Mouse (Mus musculus) left cerebral cortex, adult 8-10 months (tissue): Measurements from ENCODE around the gene Prkn. TPM values are rescaled to one million over a fixed set of nuclear protein-coding genes. Genes with fewer than 3 reads are reported as not detected.

Source experiments
- DNase-seq, 2 experiments: peaks; one replicate each; pipeline ENCODE4 v3.0.0; 2022; ENCODE audit warnings: low spot score in 2 of 2
- total RNA-seq, 4 experiments: library from RNA; stranded (reverse); gene quantifications; 2 replicates each; pipeline ENCODE4 v1.2.4; 2022

Gene Prkn
- total RNA-seq, 4 experiments from 2014 or later = 17.6 to 23.7 (median 21.6) TPM

DNA sequence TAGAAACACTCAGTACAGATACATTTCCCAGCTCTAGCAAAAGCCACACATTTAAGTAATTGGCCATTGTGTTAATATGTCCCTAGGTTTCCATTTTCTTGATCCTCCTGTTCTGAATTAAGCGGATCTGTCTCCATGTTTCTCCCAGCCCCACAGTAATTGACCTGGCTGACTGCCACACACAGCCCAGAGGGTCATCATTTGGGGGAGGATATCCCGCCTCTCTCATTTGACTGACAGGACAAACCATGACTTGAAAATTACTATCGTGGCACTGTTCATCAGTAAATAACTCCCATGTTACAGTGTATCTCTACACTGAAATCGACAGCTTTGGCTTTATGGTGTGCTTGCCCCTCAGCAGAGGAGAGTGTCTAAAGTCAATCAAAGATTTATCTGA, 146.9 kb downstream of the Prkn start:
- DNase-seq = no peak

GRCm38 (mm10) chr17:10997291-10997690, 157.1 kb downstream of the Prkn start:
- no peak for DNase-seq

DNA sequence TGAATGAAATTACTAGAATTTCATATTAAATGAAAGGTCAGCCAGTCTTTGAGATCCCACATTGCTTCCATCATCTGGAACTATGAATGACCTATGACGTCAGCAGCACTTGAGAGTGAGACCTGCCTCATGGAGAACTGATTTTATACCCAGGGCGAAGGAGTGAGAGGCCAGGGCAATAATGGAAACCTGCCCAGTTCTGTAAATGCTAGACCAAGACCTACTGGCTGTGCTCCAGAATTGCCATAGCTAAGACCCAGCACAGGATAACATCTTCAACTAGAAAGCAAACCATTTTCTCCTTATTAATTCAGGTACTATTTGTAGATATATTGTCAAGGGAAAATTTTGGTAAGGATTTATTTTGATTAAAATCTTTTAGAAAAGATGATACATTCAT, 183.2 kb downstream of the Prkn start:
- DNase-seq = no peak

GRCm38 (mm10) chr17:11029348-11029747, 189.2 kb downstream of the Prkn start:
- no peak for DNase-seq

GRCm38 (mm10) chr17:11030936-11031335, 190.8 kb downstream of the Prkn start:
- DNase-seq = no peak

- no peak for DNase-seq
Observed at GRCm38 (mm10) chr17:11032366-11032765, 192.2 kb downstream of the Prkn start.

DNA sequence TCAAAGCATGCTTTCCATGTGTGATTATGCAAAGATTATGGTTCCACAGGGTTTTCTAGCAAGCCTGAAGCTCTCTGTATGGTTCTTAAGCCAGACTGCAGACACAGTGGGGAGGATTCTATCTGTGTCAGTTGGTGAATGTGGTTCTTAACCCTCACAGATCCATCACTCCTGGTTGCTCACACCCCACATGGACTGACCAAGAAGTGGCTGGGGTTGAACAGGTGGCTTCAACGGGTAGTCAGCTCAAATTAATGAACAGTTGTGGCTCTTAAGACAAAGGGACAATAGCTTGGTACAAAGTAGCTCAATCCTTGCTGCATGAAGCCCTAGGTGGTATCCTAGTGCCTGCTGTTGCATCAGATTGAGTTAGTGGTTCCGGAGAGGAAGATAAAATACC, 193.4 kb downstream of the Prkn start:
- DNase-seq = no peak

DNA sequence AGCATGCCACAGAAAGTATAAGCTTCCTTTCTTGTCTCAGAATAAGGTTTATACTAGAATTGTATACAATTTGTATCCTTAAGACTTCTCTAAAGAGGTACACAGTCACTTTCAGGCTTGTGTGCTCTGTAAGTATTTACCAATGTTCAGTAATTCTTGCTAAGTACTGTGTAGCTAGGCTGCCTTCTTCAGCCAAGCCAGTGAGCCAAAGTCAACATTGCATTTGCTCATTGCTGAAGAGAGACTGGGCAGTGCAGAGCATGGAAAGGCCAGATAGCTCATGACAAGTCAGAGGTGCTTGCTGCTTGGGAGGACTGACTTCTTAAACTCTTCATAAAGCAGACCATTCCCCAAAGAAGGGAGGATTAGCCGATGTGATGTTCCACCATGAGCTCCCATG, 198.1 kb downstream of the Prkn start:
- DNase-seq = no peak

DNA sequence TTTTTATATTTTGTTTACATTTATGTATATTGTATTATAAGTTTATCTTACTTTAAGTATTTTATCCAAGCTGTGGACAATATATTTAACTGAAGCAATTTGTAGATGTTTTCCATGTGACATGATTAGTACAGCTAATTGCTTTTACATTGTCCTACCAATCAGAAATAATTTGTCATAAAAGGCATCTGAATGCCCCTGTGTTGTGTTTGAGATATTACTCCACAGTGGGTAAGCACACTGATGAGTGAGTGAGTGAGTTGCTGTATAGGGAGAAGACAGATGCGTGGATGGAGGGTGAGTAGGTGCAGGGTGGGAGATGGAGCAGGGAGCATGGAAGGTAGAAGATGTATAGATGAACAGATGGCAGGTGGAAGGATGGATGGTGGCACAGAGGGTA, 218.8 kb downstream of the Prkn start:
- no peak for DNase-seq

GRCm38 (mm10) chr17:11067076-11067703, 227.0 kb downstream of the Prkn start:
- no peak for DNase-seq

DNA sequence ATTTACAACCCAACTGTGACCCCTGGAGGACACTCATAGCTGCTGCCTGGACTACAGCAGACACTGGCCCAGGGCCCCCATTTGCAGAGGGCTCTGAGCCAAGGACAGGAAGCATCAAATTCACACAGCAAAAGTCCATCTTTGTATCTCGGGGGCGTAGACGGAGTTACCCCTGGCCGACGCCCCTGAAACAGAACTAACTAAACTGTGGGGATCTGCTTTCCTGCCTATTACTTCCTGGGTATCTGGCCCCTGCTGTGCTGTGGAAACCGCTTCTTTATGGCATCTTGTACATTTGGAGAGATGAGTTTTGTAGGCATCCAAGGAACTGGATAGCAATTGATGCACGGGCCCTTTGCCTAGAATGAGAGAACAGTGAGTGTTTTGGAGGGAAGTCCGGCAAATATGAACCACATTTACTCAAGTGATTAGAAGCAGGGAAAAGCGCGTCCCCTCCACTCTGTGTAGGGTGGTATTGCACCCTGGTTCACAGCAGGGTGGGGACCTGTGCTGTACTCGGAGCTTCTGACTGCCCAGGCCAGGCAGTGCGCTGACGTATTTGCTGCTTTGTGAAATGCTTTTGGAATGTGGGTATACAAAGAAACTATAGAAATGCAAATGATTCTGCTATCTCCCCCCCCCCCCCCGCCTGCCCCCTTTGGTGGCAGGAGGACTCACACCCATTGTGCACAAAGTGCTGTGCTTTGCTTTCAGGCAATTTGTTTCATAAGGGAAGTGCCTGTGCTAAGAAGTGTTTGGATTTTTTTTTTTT, 227.7 kb downstream of the Prkn start:
- DNase-seq = no peak

- DNase-seq = no peak
Observed at GRCm38 (mm10) chr17:11070996-11071395, 230.8 kb downstream of the Prkn start.

DNA sequence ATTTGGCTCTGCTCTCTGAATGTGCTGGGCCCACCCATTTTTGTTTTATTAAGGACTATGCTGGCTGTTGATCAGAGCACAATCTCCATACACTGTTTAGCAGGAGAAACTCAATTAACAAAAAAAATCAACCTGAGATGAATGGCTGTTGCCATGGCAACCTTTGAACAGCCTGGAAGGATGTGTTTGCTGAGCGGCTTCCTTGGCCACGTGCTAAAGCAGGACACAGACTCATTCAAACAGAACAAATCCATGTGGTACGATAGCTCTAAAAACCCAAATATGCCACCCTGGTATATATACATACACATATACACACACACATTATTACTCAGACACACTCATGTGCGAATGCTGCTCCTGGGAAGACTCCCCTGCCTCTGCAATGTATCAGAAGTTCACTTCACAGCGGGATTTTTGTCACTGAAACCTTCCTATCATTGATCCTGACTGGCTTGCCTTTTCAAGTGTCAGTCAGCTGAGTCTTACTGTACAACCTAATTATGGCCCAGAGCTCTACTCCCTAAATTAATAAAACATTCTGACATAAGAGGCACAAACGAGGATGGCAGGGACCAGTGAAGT, 236.2 kb downstream of the Prkn start:
- peak in 1 of 2 experiments; percentile 54 for DNase-seq

- DNase-seq = no peak
Observed at GRCm38 (mm10) chr17:11086492-11086891, 246.3 kb downstream of the Prkn start.

DNA sequence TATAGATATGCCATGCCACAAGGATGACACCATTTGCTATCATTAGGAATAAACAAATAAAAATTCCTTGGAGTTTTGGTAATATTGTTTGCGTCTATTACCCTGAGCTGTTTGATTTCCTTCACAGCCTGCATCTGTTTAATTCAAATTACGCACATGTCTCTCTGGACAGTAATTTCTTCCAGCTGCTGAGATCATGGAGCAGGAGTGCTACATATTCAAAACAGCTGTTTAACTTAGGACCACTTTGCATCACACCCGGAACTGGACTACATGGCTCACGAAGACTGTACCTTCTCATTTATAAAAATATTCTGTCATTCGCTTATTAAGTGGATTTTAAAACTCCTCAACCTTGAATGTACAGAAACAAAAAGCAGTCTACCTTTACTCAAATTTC, 246.9 kb downstream of the Prkn start:
- no peak for DNase-seq

- DNase-seq = no peak
Observed at GRCm38 (mm10) chr17:11087823-11088222, 247.6 kb downstream of the Prkn start.

DNA sequence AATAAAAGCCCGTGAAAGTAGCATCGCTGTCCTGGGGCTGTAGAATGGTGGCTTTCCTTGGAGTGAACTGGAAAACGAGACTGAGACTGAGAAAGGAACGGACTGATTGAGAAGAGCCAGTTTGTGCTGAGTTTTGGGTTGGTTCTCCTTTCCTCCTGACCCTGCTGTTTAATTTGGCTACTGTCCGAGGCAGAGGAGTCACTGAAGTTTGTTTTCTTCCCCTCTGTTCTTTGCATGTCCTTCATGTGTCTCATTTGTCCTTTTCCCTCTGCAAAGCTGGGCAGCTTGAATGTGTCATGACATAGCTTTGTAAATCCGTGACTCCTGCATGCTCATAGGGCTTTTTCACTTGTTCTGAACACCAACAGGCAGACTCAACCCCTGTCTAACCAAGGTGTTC, 249.2 kb downstream of the Prkn start:
- DNase-seq = no peak

DNA sequence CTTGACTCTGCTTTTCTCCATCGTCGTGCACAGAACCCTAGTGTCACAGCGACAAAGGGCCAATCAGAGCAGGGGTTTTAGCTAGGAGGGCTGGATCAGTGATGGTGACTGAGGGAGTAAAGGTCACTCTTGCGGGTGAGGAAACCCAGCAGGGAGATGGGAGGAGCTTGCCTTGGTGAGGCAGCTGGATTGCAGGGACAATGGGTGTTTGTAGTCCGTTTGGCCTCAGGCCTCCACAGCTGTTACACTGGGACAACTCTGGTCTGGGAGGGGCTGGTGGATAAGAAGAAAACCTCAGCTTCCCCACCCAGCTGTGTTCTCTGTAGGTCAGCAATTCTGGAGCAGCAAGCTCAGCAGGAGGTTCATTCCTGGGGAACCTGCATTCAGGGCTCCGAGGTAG, 252.7 kb downstream of the Prkn start:
- peak in 1 of 2 experiments; percentile 54 for DNase-seq

GRCm38 (mm10) chr17:11093321-11093720, 253.1 kb downstream of the Prkn start:
- DNase-seq = no peak

- no peak for DNase-seq
Observed at GRCm38 (mm10) chr17:11107007-11107406, 266.8 kb downstream of the Prkn start.

DNA sequence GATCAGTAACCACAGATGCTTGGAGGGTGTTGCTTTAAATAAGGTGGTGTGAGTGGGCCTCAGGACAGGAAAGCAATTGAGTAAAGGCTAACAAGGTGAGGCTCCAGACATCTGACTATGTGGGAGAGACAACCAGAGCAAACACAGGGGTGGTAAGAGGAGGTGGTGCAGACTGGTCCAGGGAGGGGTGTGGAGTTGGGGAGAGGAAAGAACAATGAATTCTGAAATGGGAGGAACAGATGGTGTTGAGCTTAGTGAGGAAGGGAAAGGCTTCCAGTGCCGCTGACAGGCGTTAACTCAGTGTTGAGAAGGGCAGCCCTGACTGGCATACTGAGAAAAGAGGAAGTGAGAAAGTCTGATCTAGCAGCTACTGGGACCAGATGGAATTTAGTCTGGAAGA, 267.7 kb downstream of the Prkn start:
- peak in 1 of 2 experiments; percentile 64 for DNase-seq

GRCm38 (mm10) chr17:11117508-11117907, 277.3 kb downstream of the Prkn start:
- no peak for DNase-seq

GRCm38 (mm10) chr17:11124048-11124447, 283.9 kb downstream of the Prkn start:
- DNase-seq = peak in 1 of 2 experiments; percentile 29
